Mouse (Mus musculus) forebrain, embryonic 12.5 days (tissue): ENCODE data around the gene Qtrt1. TPM values are rescaled to one million over a fixed set of nuclear protein-coding genes. Genes with fewer than 3 reads are reported as not detected.

Experiments
- polyA plus RNA-seq: library from polyadenylated mRNA; unstranded; fragments of >200 nt; fragmentation: Nextera tagmentation; extraction: Ambion mirVana; gene quantifications from 2 replicates; pipeline ENCODE4 v1.2.1, GENCODE M21; 2016

Gene Qtrt1
- polyA plus RNA-seq, 1 experiment from 2014 or later = 50.8 TPM

Other genes with a start within 250 kb of the Qtrt1 start
- gene Pde4a, start 246.1 kb upstream of the Qtrt1 start, polyA plus RNA-seq = 12.8 and 14.5 TPM in 2 replicates
- gene Keap1, start 172.5 kb upstream of the Qtrt1 start, polyA plus RNA-seq = 47.5 and 49.6 TPM in 2 replicates
- 0.33 and 0.38 TPM in 2 replicates for gene S1pr5, start 163.4 kb upstream of the Qtrt1 start, polyA plus RNA-seq
- 47.4 and 50.7 TPM in 2 replicates for gene Atg4d, start 146.5 kb upstream of the Qtrt1 start, polyA plus RNA-seq
- 19.5 and 20.8 TPM in 2 replicates for gene Kri1, start 123.9 kb upstream of the Qtrt1 start, polyA plus RNA-seq
- 70.6 and 74.5 TPM in 2 replicates for gene Cdkn2d, start 120.4 kb upstream of the Qtrt1 start, polyA plus RNA-seq
- gene Ap1m2, start 99.5 kb upstream of the Qtrt1 start, polyA plus RNA-seq = 3.3 TPM in 2 replicates
- 76.9 and 80.1 TPM in 2 replicates for gene Slc44a2, start 91.1 kb upstream of the Qtrt1 start, polyA plus RNA-seq
- gene Ilf3, start 44.0 kb upstream of the Qtrt1 start, polyA plus RNA-seq = 335 and 363 TPM in 2 replicates
- gene Dnm2, start 13.1 kb downstream of the Qtrt1 start, polyA plus RNA-seq = 73.8 and 78.4 TPM in 2 replicates
- gene Tmed1, start 98.4 kb downstream of the Qtrt1 start, polyA plus RNA-seq = 68.0 and 68.2 TPM in 2 replicates
- 4.9 and 7.2 TPM in 2 replicates for gene AB124611, start 114.3 kb downstream of the Qtrt1 start, polyA plus RNA-seq
- 54.7 and 62.5 TPM in 2 replicates for gene Carm1, start 135.1 kb downstream of the Qtrt1 start, polyA plus RNA-seq
- gene Timm29, start 180.9 kb downstream of the Qtrt1 start, polyA plus RNA-seq = 54.5 and 55.9 TPM in 2 replicates
- 17.3 TPM in 2 replicates for gene Yipf2, start 181.0 kb downstream of the Qtrt1 start, polyA plus RNA-seq
- 184 and 203 TPM in 2 replicates for gene Smarca4, start 204.3 kb downstream of the Qtrt1 start, polyA plus RNA-seq